Mouse (Mus musculus) hindbrain, embryonic 10.5 days (tissue): ENCODE data around the gene Il1b. TPM values are rescaled to one million over a fixed set of nuclear protein-coding genes. Genes with fewer than 3 reads are reported as not detected.

Experiments
- DNase-seq: peaks from one replicate; pipeline ENCODE4 v3.0.0-alpha.2; 2017; ENCODE audit warnings: low spot score
- H3K27ac ChIP-seq: fragments of 300-500 bp; sonication (generic); 2 replicates; pipeline ENCODE4 v1.5.1; 2016; ENCODE audit warnings: mild to moderate bottlenecking, moderate library complexity
- H3K27me3 ChIP-seq: fragments of 300-500 bp; sonication (generic); 2 replicates; pipeline ENCODE4 v1.6.1; 2016; ENCODE audit warnings: mild to moderate bottlenecking; ENCODE audit not compliant: poor library complexity, insufficient read depth, severe bottlenecking
- H3K36me3 ChIP-seq: fragments of 300-500 bp; sonication (generic); 2 replicates; pipeline ENCODE4 v1.6.1; 2016; ENCODE audit warnings: mild to moderate bottlenecking, moderate library complexity
- H3K4me1 ChIP-seq: fragments of 300-500 bp; sonication (generic); replicated peaks from 2 replicates; pipeline ENCODE4 v1.6.1; 2016; ENCODE audit warnings: mild to moderate bottlenecking
- H3K4me3 ChIP-seq: fragments of 300-500 bp; sonication (generic); 2 replicates; pipeline ENCODE4 v1.5.1; 2016; ENCODE audit warnings: mild to moderate bottlenecking, moderate library complexity
- H3K9me3 ChIP-seq: fragments of 300-500 bp; sonication (generic); 2 replicates; pipeline ENCODE4 v1.6.1; 2016; ENCODE audit warnings: mild to moderate bottlenecking, moderate library complexity
- WGBS: fragments of 180-500 bp; shearing (Covaris S2); methylation state at CpG from one replicate; pipeline ENCODE4 v1.1.7; 2016; 5-methylcytosine and 5-hydroxymethylcytosine counted together
- polyA plus RNA-seq: library from polyadenylated mRNA; unstranded; fragments of >200 nt; fragmentation: Nextera tagmentation; extraction: Ambion mirVana; gene quantifications from 2 replicates; pipeline ENCODE4 v1.2.1, GENCODE M21; 2016

The Il1b gene
- polyA plus RNA-seq, 1 experiment from 2014 or later = not detected

DNA sequence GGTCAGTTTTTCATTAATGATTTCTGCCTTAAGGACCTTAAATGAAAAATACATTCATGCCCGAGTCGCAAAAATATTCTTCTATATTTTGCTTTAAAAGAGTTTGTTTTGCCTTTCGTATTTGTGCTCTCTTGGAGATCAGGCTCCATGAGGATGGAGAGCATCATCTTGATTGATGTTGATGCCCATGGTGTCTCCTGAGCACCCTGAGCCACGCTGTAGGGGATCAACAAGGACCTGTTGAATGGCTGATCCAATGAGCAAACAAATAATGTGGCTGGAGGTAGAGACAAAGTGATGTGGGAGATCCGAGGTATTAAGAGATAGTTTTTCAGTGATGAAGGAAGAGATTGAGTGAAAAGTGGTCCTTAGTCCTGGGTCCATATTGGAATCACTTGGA is 19.2 kb upstream of the Il1b start:
- WGBS = 87% methylated on average over 5 of the region's 5 CpGs
- no peak overlapping the region for H3K4me3 ChIP-seq
- DNase-seq = no peak

GRCm38 (mm10) chr2:129389323-129389722 is 18.4 kb upstream of the Il1b start:
- Histone ChIP-seq H3K27ac (no peak overlapping the region), H3K27me3 (no peaks in the 10 kb centered on the region), H3K4me3 (no peak overlapping the region), H3K36me3 (no peaks in the 10 kb centered on the region), H3K9me3 (no peaks in the 10 kb centered on the region), H3K4me1 (no peaks in the 10 kb centered on the region)
- no peak for DNase-seq
- 81% methylated on average over 2 of the region's 2 CpGs for WGBS

More for the DNA sequence above, 19.2 kb upstream of the Il1b start:
- Histone ChIP-seq H3K36me3 (no peaks in the 10 kb centered on the region), H3K27ac (no peak overlapping the region), H3K9me3 (no peaks in the 10 kb centered on the region), H3K27me3 (no peaks in the 10 kb centered on the region), H3K4me1 (no peaks in the 10 kb centered on the region)

- 88% methylated on average over 3 of the region's 3 CpGs for WGBS
- Histone ChIP-seq H3K27ac (no peak overlapping the region), H3K27me3 (no peaks in the 10 kb centered on the region), H3K4me3 (no peak overlapping the region), H3K9me3 (no peaks in the 10 kb centered on the region), H3K36me3 (no peaks in the 10 kb centered on the region), H3K4me1 (no peaks in the 10 kb centered on the region)
- DNase-seq = no peak
Measured at GRCm38 (mm10) chr2:129385331-129385730, 14.4 kb upstream of the Il1b start.

GRCm38 (mm10) chr2:129384272-129384660 is 13.3 kb upstream of the Il1b start:
- WGBS = 85% methylated on average over 8 of the region's 8 CpGs

GRCm38 (mm10) chr2:129383512-129384271 is 12.8 kb upstream of the Il1b start:
- 96% methylated on average over 8 of the region's 8 CpGs for WGBS
- no peaks in the 10 kb centered on the region for H3K27me3 ChIP-seq
- H3K36me3 ChIP-seq = no peaks in the 10 kb centered on the region
- no peaks in the 10 kb centered on the region for H3K4me1 ChIP-seq
- no peak for DNase-seq
- H3K27ac ChIP-seq = no peak overlapping the region
- no peaks in the 10 kb centered on the region for H3K9me3 ChIP-seq
- H3K4me3 ChIP-seq = no peak overlapping the region

More at GRCm38 (mm10) chr2:129384272-129384660, 13.3 kb upstream of the Il1b start:
- no peaks in the 10 kb centered on the region for H3K27me3 ChIP-seq
- no peaks in the 10 kb centered on the region for H3K4me1 ChIP-seq
- H3K27ac ChIP-seq = no peak overlapping the region
- H3K36me3 ChIP-seq = no peaks in the 10 kb centered on the region
- H3K9me3 ChIP-seq = no peaks in the 10 kb centered on the region
- DNase-seq = no peak
- no peak overlapping the region for H3K4me3 ChIP-seq

DNA sequence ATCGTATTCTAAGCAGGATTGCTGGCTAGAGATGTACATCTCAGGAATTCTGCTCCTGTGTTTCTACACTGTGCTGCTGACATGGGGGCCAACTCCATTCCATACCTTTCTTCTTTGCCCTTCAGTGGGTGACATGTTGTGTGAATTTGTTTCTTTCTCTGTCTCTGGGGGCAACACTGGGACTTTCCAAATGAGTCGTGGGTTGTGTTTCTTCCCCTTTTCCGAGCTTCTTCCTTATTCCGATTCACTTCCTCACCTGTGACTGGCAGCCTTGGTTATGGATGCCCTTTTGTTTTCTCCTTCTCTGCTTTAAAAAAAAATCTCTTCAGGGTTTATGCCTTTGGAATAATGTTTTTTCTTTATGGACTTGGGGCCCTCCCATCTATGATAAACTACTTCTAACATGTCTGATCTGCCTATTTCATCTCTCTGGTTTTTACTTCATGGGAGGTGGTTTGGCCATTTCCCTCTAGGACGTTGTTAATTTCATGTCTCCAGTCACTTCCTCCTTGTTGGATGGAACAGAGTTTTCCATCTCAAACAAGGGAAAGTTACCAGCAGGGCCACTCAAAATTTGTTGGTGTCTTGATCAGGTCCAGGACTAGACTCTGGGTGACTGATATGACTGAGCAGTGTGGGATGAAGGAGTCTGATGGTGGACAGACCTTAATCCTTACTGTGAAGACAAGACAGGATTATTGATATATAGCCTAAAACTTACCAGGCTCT is 10.0 kb upstream of the Il1b start:
- DNase-seq = no peak
- Histone ChIP-seq H3K36me3 (no peaks in the 10 kb centered on the region), H3K4me1 (no peaks in the 10 kb centered on the region), H3K27ac (no peak overlapping the region), H3K4me3 (no peak overlapping the region), H3K27me3 (no peaks in the 10 kb centered on the region), H3K9me3 (no peaks in the 10 kb centered on the region)
- WGBS = 85% methylated on average over 5 of the region's 5 CpGs

DNA sequence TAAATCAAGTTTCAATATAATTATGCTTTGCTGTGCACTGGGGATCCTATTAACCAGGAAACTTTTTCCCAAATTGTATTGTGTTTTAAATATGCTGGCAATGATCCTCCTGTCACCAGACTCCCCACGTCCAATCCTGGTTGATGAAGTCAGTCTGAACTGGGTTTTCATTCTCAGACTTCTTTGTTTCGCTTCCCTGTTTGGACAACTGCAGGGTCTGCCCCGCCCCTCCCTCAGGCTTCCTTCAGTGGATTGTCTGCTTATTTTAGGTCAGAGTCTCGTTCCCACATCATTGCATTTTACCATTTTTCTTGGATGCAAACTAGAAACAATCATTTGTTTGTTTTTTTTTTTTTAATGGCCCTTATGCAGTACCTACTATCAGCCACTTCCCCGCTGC is 9.3 kb upstream of the Il1b start:
- 75% methylated on average over 5 of the region's 5 CpGs for WGBS
- Histone ChIP-seq H3K9me3 (no peaks in the 10 kb centered on the region), H3K4me1 (no peaks in the 10 kb centered on the region), H3K36me3 (no peaks in the 10 kb centered on the region), H3K27ac (no peak overlapping the region), H3K4me3 (no peak overlapping the region), H3K27me3 (no peaks in the 10 kb centered on the region)
- DNase-seq = no peak

DNA sequence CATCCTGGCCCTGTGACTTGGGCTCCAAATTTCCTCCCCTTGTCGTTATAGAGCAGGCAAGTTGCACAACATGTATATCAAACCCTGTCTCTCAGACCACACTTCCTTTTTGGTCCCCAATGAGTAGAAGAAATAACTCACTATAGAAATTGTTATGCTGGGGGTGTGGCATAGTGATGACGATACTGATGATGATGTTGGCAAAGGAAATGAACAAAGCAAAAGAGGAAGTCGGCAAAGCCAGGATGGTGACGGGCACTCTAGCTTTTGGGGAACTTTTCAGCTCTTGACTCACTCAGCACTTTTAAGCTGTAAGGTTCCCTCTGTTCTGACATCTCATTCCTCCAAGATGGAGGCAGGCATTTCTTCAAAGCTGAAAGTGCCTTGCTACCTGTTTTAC is 2.4 kb upstream of the Il1b start:
- Histone ChIP-seq H3K27ac (no peak overlapping the region), H3K4me1 (no peaks in the 10 kb centered on the region), H3K9me3 (no peaks in the 10 kb centered on the region), H3K4me3 (no peak overlapping the region), H3K36me3 (no peaks in the 10 kb centered on the region), H3K27me3 (no peaks in the 10 kb centered on the region)
- no peak for DNase-seq
- WGBS = 91% methylated on average over 4 of the region's 4 CpGs

GRCm38 (mm10) chr2:129369615-129370014 is 1.3 kb downstream of the Il1b start:
- H3K27ac ChIP-seq = no peak overlapping the region
- no peak overlapping the region for H3K4me3 ChIP-seq
- H3K9me3 ChIP-seq = no peaks in the 10 kb centered on the region
- WGBS = 82% methylated on average over 3 of the region's 3 CpGs
- DNase-seq = no peak
- H3K27me3 ChIP-seq = no peaks in the 10 kb centered on the region
- no peaks in the 10 kb centered on the region for H3K4me1 ChIP-seq
- H3K36me3 ChIP-seq = no peaks in the 10 kb centered on the region

GRCm38 (mm10) chr2:129368795-129369194 is 2.1 kb downstream of the Il1b start:
- Histone ChIP-seq H3K27ac (no peak overlapping the region), H3K27me3 (no peaks in the 10 kb centered on the region), H3K4me3 (no peak overlapping the region), H3K36me3 (no peaks in the 10 kb centered on the region), H3K9me3 (no peaks in the 10 kb centered on the region), H3K4me1 (no peaks in the 10 kb centered on the region)
- WGBS = 91% methylated on average over 5 of the region's 5 CpGs
- no peak for DNase-seq

DNA sequence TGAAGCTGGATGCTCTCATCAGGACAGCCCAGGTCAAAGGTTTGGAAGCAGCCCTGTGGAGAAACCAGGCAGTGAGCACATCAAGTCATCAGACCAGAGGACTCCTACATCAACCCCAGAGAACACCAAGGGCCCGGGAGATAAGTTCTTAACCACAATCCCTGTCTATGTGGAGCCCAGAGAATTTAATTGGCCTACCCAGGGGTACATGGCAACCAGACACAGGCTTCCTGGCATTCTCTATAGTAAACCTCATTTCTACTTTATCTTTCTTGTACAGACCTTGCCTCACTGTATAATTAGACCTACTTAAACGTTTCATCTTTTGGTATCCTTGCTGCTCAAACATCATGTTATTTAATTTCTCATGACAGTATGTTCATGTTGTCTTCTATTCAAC is 2.8 kb downstream of the Il1b start:
- Histone ChIP-seq H3K27me3 (no peaks in the 10 kb centered on the region), H3K27ac (no peak overlapping the region), H3K9me3 (no peaks in the 10 kb centered on the region), H3K36me3 (no peaks in the 10 kb centered on the region), H3K4me3 (no peak overlapping the region), H3K4me1 (no peaks in the 10 kb centered on the region)
- 84% methylated on average over 2 of the region's 2 CpGs for WGBS
- DNase-seq = no peak

DNA sequence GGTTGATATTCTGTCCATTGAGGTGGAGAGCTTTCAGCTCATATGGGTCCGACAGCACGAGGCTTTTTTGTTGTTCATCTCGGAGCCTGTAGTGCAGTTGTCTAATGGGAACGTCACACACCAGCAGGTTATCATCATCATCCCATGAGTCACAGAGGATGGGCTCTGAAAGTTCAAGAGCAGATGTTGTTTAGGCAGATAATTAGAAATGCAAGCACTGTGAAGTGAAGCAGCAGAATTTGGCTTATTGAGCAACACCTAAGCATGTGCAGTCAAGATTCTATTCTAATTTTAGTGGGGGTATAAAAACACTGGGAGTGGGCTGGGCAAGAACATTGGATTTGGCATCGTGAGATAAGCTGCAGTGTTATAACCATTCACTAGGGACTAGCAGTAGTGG is 3.7 kb downstream of the Il1b start:
- H3K27ac ChIP-seq = no peak overlapping the region
- H3K4me1 ChIP-seq = no peaks in the 10 kb centered on the region
- H3K4me3 ChIP-seq = no peak overlapping the region
- no peaks in the 10 kb centered on the region for H3K9me3 ChIP-seq
- H3K36me3 ChIP-seq = no peaks in the 10 kb centered on the region
- no peaks in the 10 kb centered on the region for H3K27me3 ChIP-seq
- 88% methylated on average over 5 of the region's 5 CpGs for WGBS
- no peak for DNase-seq

- WGBS = 85% methylated on average over 3 of the region's 3 CpGs
- Histone ChIP-seq H3K27me3 (no peaks in the 10 kb centered on the region), H3K27ac (no peak overlapping the region), H3K4me1 (no peaks in the 10 kb centered on the region), H3K36me3 (no peaks in the 10 kb centered on the region), H3K4me3 (no peak overlapping the region), H3K9me3 (no peaks in the 10 kb centered on the region)
- DNase-seq = no peak
Measured at GRCm38 (mm10) chr2:129360975-129361560, 9.9 kb downstream of the Il1b start.
